ENCODE assay signal across 11 mouse cellular contexts in the genomic region with DNA sequence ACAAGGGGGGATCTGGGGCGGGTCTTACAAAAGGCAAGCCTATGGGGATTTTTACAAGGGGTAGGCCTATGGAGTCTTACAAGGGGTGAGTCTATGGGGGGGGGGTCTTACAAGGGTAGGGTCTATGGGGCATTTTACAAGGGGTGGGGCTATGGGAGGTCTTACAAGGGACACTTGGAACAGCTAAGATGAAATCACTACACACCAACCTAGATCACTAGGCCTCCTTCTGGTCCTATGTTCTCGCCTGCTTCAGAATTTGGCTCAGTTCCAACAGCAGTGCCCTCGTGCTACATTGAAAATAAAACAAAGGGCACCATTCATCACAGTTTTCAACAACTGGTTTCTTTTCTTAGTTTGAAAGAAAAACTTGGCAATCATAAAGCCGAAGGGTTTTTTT.
DNase-seq lines count a peak whose midpoint lies in the region; ATAC-seq lines count a peak whose summit lies in the region.
"Had no signal": no experiment of that assay in that cellular context is flagged by ENCODE, and none has a peak within 500 bp of the region (broad histone marks: within the 10 kb centered on the region; RNA-seq: fewer than 3 reads in every experiment).

No protein-coding gene starts in this region.

- 35% methylated on average over 4 of the region's 4 CpGs for WGBS in embryonic facial prominence, embryonic 13.5 days
- WGBS in hindbrain, embryonic 12.5 days = 44% methylated on average over 4 of the region's 4 CpGs
- 54% methylated on average over 4 of the region's 4 CpGs for WGBS in midbrain, embryonic 16.5 days

- H3K9me3 ChIP-seq in embryonic facial prominence, embryonic 13.5 days = no peaks in the 10 kb centered on the region
- no peaks in the 10 kb centered on the region for H3K9me3 ChIP-seq in hindbrain, embryonic 12.5 days (replicated peaks)
- no peaks in the 10 kb centered on the region for H3K9me3 ChIP-seq in midbrain, embryonic 16.5 days (replicated peaks; ENCODE audit: control insufficient read depth, low read length, poor library complexity, severe bottlenecking)

- DNase-seq in kidney, adult 9 months = peak; percentile 5
- DNase-seq in kidney, adult 18-20 months = no peak
- no peak for DNase-seq in liver
- no peak for DNase-seq in thymus, postnatal 0 days (ENCODE audit: low spot score)
- no peak for DNase-seq in frontal cortex, postnatal 10 days (ENCODE audit: low spot score in 2 of 2)
- DNase-seq: cerebellum, adult 9-11 months; gastrocnemius, postnatal 36 days had no signal

- ATAC-seq in embryonic facial prominence, embryonic 13.5 days (ENCODE audit: insufficient number of reproducible peaks, insufficient read depth, low FRiP score, low TSS enrichment, low read depth) = peak; percentile 28
- peak; percentile 70 for ATAC-seq in hindbrain, embryonic 12.5 days (ENCODE audit: low FRiP score)
- peak; percentile 50 for ATAC-seq in midbrain, embryonic 16.5 days

- H3K27ac ChIP-seq in embryonic facial prominence, embryonic 13.5 days = no peak overlapping the region
- H3K27ac ChIP-seq in hindbrain, embryonic 12.5 days = no peak overlapping the region
- H3K27ac ChIP-seq in midbrain, embryonic 16.5 days (ENCODE audit: low read length) = no peak overlapping the region
- H3K27ac ChIP-seq: macrophage had no signal

- H3K9ac ChIP-seq in embryonic facial prominence, embryonic 13.5 days = no peak overlapping the region
- H3K9ac ChIP-seq in hindbrain, embryonic 12.5 days = no peak overlapping the region
- H3K9ac ChIP-seq in midbrain, embryonic 16.5 days (ENCODE audit: low read depth, low read length) = no peak overlapping the region

- peaks cover 2% of the 10 kb centered on the region; the same call in 1 of the 2 replicates for H3K27me3 ChIP-seq in embryonic facial prominence, embryonic 13.5 days
- H3K27me3 ChIP-seq in hindbrain, embryonic 12.5 days = no peaks in the 10 kb centered on the region
- peaks cover 7% of the 10 kb centered on the region for H3K27me3 ChIP-seq in midbrain, embryonic 16.5 days (ENCODE audit: control insufficient read depth, insufficient read depth, low read depth, low read length)

- no peaks in the 10 kb centered on the region for H3K36me3 ChIP-seq in embryonic facial prominence, embryonic 13.5 days
- H3K36me3 ChIP-seq in hindbrain, embryonic 12.5 days = no peaks in the 10 kb centered on the region
- H3K36me3 ChIP-seq in midbrain, embryonic 16.5 days (ENCODE audit: control insufficient read depth, insufficient read depth, low read length) = no peaks in the 10 kb centered on the region

- H3K4me3 ChIP-seq in embryonic facial prominence, embryonic 13.5 days = no peak overlapping the region
- no peak overlapping the region for H3K4me3 ChIP-seq in hindbrain, embryonic 12.5 days
- H3K4me3 ChIP-seq in midbrain, embryonic 16.5 days (ENCODE audit: low read depth, low read length) = no peak overlapping the region

- peaks cover 47% of the 10 kb centered on the region for H3K4me1 ChIP-seq in embryonic facial prominence, embryonic 13.5 days
- peaks cover 14% of the 10 kb centered on the region for H3K4me1 ChIP-seq in hindbrain, embryonic 12.5 days
- H3K4me1 ChIP-seq in midbrain, embryonic 16.5 days (ENCODE audit: control insufficient read depth, insufficient read depth, low read length) = no peaks in the 10 kb centered on the region; the same call in 1 of the 2 replicates

- H3K4me2 ChIP-seq in embryonic facial prominence, embryonic 13.5 days = no peak overlapping the region
- H3K4me2 ChIP-seq in hindbrain, embryonic 12.5 days (replicated peaks) = no peak overlapping the region
- H3K4me2 ChIP-seq in midbrain, embryonic 16.5 days (ENCODE audit: low read length) = no peak overlapping the region
